ENCODE assay signal across 27 mouse cellular contexts in genomic region chr9:24418281-24418680, GRCm38 (mm10).
A peak's percentile ranks its signal among the peaks of the same experiment; 100 is the strongest.
DNase-seq lines count a peak whose midpoint lies in the region; TF ChIP-seq lines count a peak whose summit lies in the region.
"Had no signal": no experiment of that assay in that cellular context is flagged by ENCODE, and none has a peak within 500 bp of the region (broad histone marks: within the 10 kb centered on the region; RNA-seq: fewer than 3 reads in every experiment).

No protein-coding gene starts in this region.

- no peak overlapping the region for H3K4me3 ChIP-seq in cerebellum, adult 2 months (replicated peaks; ENCODE audit: insufficient read depth, low read depth, low read length)
- H3K4me3 ChIP-seq: embryonic facial prominence, embryonic 13.5 days; hindbrain, embryonic 13.5 days; limb, embryonic 13.5 days; liver, embryonic 13.5 days; stomach, embryonic 15.5 days had no signal

- TF ChIP-seq POLR2A in cerebellum, adult 2 months (IDR thresholded peaks at IDR 0.05; ENCODE audit: borderline replicate concordance, insufficient read depth, low read length) = no peak

- TF ChIP-seq CTCF in cerebellum, adult 2 months (IDR thresholded peaks at IDR 0.05; ENCODE audit: borderline replicate concordance, insufficient read depth, low read depth, low read length) = peak; percentile 26; the same call in 1 of the 2 replicates

- DNase-seq in left cerebral cortex, postnatal 4 days = peak; percentile 26
- DNase-seq in left cerebral cortex, adult 8-10 months (ENCODE audit: low spot score in 2 of 2) = no peak
- peak; percentile 23 to 61 for DNase-seq in cerebellum, adult 2 months
- peak; percentile 70 to 76 for DNase-seq in cerebellum, postnatal 14 days
- DNase-seq in adrenal gland, adult 8-10 months = no peak
- no peak for DNase-seq in lung, postnatal 4 days
- DNase-seq in ovary, postnatal 10 days (ENCODE audit: low spot score) = no peak
- DNase-seq: adrenal gland, adult 2 months; B cell, adult 2 months; forebrain, postnatal 0 days; gastrocnemius, postnatal 14 days; heart, postnatal 4 days; kidney, adult 9 months; kidney, postnatal 10 days; layer of hippocampus, adult 9-11 months; liver, embryonic 13.5 days; lung, adult 18-20 months; lung, postnatal 10 days; midbrain, embryonic 14.5 days; retina, postnatal 1 day; right cerebral cortex, postnatal 14 days; thymus, postnatal 14 days had no signal

- H3K27ac ChIP-seq in cerebellum, adult 2 months (ENCODE audit: insufficient read depth, low read length) = no peak overlapping the region
- H3K27ac ChIP-seq: embryonic facial prominence, embryonic 13.5 days; hindbrain, embryonic 13.5 days; limb, embryonic 13.5 days; liver, embryonic 13.5 days; stomach, embryonic 15.5 days had no signal

- 18% methylated on average over 5 of the region's 5 CpGs for WGBS in cerebellum, adult 2 months

- no peaks in the 10 kb centered on the region for H3K27me3 ChIP-seq in cerebellum, adult 2 months (ENCODE audit: control insufficient read depth, insufficient read depth, low read length)
- H3K27me3 ChIP-seq: CH12.LX; embryonic facial prominence, embryonic 13.5 days; hindbrain, embryonic 13.5 days; limb, embryonic 13.5 days; liver, embryonic 13.5 days; stomach, embryonic 15.5 days had no signal

- peaks cover 6% of the 10 kb centered on the region for H3K4me1 ChIP-seq in cerebellum, adult 2 months (ENCODE audit: control insufficient read depth, insufficient read depth, low read length)
- H3K4me1 ChIP-seq: embryonic facial prominence, embryonic 13.5 days; hindbrain, embryonic 13.5 days; limb, embryonic 13.5 days; liver, embryonic 13.5 days; stomach, embryonic 15.5 days had no signal

- intact Hi-C loops in left cerebral cortex, postnatal 4 days (cut with DNase I) = no loop called here

Comparison
In these comparisons a context has a peak if more than half of its experiments do, and no peak if none do; other contexts are left out.
1. DNase-seq: peak in left cerebral cortex, postnatal 4 days (single experiment), cerebellum, adult 2 months (2 of 2) and cerebellum, postnatal 14 days (2 of 2); none in left cerebral cortex, adult 8-10 months (0 of 2), adrenal gland, adult 8-10 months (single experiment), lung, postnatal 4 days (0 of 2) and ovary, postnatal 10 days (single experiment).